Mouse (Mus musculus): ENCODE data around the gene 4930432K21Rik. TPM values are rescaled to one million over a fixed set of nuclear protein-coding genes. Genes with fewer than 3 reads are reported as not detected.

4930432K21Rik gene
- total and polyA plus RNA-seq, 2 experiments from 2014 or later: 2.2 to 5.7 TPM

DNA sequence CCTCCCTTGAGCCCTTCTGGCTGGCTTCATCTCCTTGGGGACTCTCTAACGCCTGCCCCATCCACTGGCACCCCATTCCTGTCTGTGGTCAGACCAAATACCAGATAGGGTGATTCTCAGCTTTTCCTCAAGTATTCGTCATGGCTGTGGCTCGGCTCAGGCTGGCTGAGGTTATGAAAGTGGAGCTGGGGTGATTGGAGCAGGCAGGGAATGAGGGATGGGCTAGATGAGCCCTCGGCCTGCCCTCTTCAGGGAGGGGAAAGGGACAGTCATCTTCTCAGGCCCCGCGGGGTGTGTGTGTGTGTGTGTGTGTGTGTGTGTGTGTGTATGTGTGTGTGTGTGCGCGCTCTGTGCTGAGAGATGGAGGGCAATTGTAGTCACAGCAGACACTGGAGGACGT, 22.2 kb upstream of the 4930432K21Rik start, which contains the start of gene Podnl1:
Podnl1 (plus strand) TSS at position 334 of the 400 bp plus-strand sequence.
- no peak within 1 kb of the TSS for H3K4me3 ChIP-seq (ENCODE audit: low read depth, low read length)
- H3K27me3 ChIP-seq (ENCODE audit: insufficient read depth, low read length): no peaks in the 10 kb centered on the region
- H3K36me3 ChIP-seq (ENCODE audit: insufficient read depth, low read length): no peaks in the 10 kb centered on the region
- no peak for TF ChIP-seq CTCF (IDR thresholded peaks at IDR 0.05)
- no peak within 1 kb of the TSS for H3K9ac ChIP-seq (replicated peaks; ENCODE audit: low read length, poor library complexity, severe bottlenecking)
- 48% methylated on average over 8 of the region's 9 CpGs for WGBS
- DNase-seq (ENCODE audit: low spot score) (peak; percentile 11), ATAC-seq (ENCODE audit: low FRiP score) (0 out of 2 replicates have a peak, but pooled peaks have one; percentile 26)
- no peak within 1 kb of the TSS for H3K4me2 ChIP-seq (ENCODE audit: low read depth, low read length, poor library complexity, severe bottlenecking)
- no peaks in the 10 kb centered on the region for H3K9me3 ChIP-seq (ENCODE audit: low read length)
- H3K4me1 ChIP-seq (ENCODE audit: insufficient read depth, low read length): 0 out of 2 replicates have a peak, but pooled peaks cover 1% of the 10 kb centered on the region
- H3K27ac ChIP-seq (ENCODE audit: low read depth, low read length): no peak within 1 kb of the TSS

DNA sequence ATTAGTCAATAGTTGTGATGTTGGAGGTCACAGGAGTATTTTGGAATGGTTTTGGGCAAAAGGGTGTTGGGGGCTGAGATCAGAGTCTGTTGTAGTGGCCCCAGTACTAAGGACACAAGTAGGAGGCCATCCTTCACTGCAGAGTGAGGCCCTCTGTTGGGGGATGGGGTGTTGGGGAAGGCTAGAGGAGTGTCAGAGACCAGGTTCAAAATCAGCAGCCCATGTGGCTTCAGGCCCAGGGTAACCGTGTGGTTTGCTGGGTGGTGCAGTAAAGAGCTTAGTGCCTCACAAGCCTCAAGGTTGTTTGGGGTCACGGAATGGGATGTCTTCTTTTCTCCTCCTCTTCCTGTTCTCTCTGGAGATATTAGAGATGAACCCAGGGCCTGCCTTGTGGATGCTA, 21.1 kb upstream of the 4930432K21Rik start:
- no peaks in the 10 kb centered on the region for H3K9me3 ChIP-seq (ENCODE audit: low read length)
- TF ChIP-seq CTCF (IDR thresholded peaks at IDR 0.05): no peak

DNA sequence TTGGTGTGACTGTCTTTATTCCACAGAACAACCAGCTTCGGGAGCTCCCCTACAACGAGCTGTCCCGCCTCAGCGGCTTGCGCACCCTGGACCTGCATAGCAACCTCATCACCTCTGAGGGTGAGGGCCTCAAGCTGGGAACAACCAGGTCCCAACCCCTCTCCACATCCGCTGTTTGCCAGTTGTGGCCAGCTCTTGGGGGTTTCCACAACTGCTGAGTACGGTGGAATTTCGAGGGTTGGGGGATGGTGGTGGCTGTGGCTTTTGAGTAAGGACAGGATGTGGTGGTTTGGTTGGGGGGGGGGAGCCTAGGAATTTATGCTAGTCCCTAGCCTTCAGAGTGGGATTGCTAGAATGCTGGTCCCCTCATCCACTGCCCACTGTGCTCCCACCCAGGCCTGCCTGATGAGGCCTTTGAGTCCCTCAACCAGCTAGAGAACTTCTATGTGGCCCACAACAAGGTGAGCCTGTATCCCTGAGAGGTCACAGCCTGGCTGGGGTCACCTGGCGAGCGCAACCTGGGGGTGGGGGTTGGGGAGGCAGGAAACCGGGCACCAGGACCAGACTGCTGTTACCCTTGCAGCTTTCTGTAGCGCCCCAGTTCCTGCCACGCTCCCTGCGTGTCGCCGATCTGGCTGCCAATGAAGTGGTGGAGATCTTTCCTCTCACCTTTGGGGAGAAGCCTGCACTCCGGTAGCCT, 20.5 kb upstream of the 4930432K21Rik start:
- Histone ChIP-seq H3K4me2 (ENCODE audit: low read depth, low read length, poor library complexity, severe bottlenecking) (no peak overlapping the region), H3K36me3 (ENCODE audit: insufficient read depth, low read length) (peaks cover 3% of the 10 kb centered on the region), H3K4me1 (ENCODE audit: insufficient read depth, low read length) (0 out of 2 replicates have a peak, but pooled peaks cover 4% of the 10 kb centered on the region), H3K9me3 (ENCODE audit: low read length) (no peaks in the 10 kb centered on the region), H3K9ac (replicated peaks; ENCODE audit: low read length, poor library complexity, severe bottlenecking) (no peak overlapping the region), H3K27ac (ENCODE audit: low read depth, low read length) (no peak overlapping the region), H3K4me3 (ENCODE audit: low read depth, low read length) (no peak overlapping the region), H3K27me3 (ENCODE audit: insufficient read depth, low read length) (no peaks in the 10 kb centered on the region)
- 68% methylated on average over 17 of the region's 17 CpGs for WGBS
- ATAC-seq (ENCODE audit: low FRiP score) (no peak), DNase-seq (ENCODE audit: low spot score) (no peak)
- no peak for TF ChIP-seq CTCF (IDR thresholded peaks at IDR 0.05)

More for the DNA sequence above, 21.1 kb upstream of the 4930432K21Rik start:
- no peak for DNase-seq (ENCODE audit: low spot score)
- Histone ChIP-seq H3K9ac (replicated peaks; ENCODE audit: low read length, poor library complexity, severe bottlenecking) (no peak overlapping the region), H3K4me3 (ENCODE audit: low read depth, low read length) (no peak overlapping the region), H3K27ac (ENCODE audit: low read depth, low read length) (no peak overlapping the region), H3K36me3 (ENCODE audit: insufficient read depth, low read length) (no peaks in the 10 kb centered on the region; the same call in 1 of the 2 replicates), H3K4me1 (ENCODE audit: insufficient read depth, low read length) (0 out of 2 replicates have a peak, but pooled peaks cover 4% of the 10 kb centered on the region), H3K27me3 (ENCODE audit: insufficient read depth, low read length) (no peaks in the 10 kb centered on the region), H3K4me2 (ENCODE audit: low read depth, low read length, poor library complexity, severe bottlenecking) (no peak overlapping the region)
- no peak for ATAC-seq (ENCODE audit: low FRiP score)
- 72% methylated on average over 2 of the region's 2 CpGs for WGBS

DNA sequence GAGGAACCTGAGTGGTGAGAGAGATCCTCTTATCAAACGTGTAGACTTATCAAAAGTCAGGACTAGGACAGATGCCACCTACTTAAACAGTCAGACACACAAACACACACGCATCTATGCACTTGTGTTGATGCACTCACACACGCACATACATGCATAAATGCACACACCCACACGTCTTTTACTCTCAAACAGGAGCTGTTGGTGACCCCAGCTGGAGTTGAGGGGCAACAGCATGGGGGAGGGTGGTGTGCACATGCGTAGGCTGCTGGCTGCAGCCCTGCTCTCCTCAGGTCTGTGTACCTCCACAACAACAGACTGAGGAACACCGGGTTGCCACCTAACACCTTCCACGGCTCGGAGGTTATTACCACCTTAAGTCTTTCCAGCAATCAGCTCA, 19.5 kb upstream of the 4930432K21Rik start:
- TF ChIP-seq CTCF (IDR thresholded peaks at IDR 0.05): no peak; the same call in 1 of the 2 replicates
- no peaks in the 10 kb centered on the region for H3K9me3 ChIP-seq (ENCODE audit: low read length)
- H3K4me1 ChIP-seq (ENCODE audit: insufficient read depth, low read length): 0 out of 2 replicates have a peak, but pooled peaks cover 4% of the 10 kb centered on the region
- peaks cover 12% of the 10 kb centered on the region for H3K36me3 ChIP-seq (ENCODE audit: insufficient read depth, low read length)
- H3K9ac ChIP-seq (replicated peaks; ENCODE audit: low read length, poor library complexity, severe bottlenecking): no peak overlapping the region
- no peak overlapping the region for H3K27ac ChIP-seq (ENCODE audit: low read depth, low read length)
- 69% methylated on average over 8 of the region's 8 CpGs for WGBS
- ATAC-seq (ENCODE audit: low FRiP score) (no peak), DNase-seq (ENCODE audit: low spot score) (peak; percentile 16)
- no peaks in the 10 kb centered on the region for H3K27me3 ChIP-seq (ENCODE audit: insufficient read depth, low read length)
- H3K4me3 ChIP-seq (ENCODE audit: low read depth, low read length): no peak overlapping the region
- H3K4me2 ChIP-seq (ENCODE audit: low read depth, low read length, poor library complexity, severe bottlenecking): no peak overlapping the region

DNA sequence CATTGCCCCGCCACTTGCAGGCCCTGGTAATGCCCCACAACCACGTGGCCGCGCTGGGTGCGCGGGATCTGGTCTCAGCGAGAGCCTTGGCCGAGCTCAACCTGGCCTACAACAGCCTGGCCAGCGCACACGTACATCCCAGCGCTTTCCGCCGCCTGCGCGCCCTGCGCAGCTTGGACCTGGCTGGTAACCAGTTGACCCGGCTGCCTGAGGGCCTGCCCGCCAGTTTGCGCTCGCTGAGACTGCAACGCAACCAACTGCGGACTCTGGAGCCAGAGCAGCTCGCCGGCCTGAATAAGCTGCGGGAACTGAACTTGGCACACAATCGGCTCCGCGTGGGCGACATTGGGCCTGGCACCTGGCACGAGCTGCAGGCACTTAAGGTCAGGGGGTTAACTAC, 17.0 kb upstream of the 4930432K21Rik start:
- H3K27ac ChIP-seq (ENCODE audit: low read depth, low read length): no peak overlapping the region
- no peak for TF ChIP-seq CTCF (IDR thresholded peaks at IDR 0.05)
- peak; percentile 25 for DNase-seq (ENCODE audit: low spot score)
- H3K27me3 ChIP-seq (ENCODE audit: insufficient read depth, low read length): no peaks in the 10 kb centered on the region
- no peak overlapping the region for H3K9ac ChIP-seq (replicated peaks; ENCODE audit: low read length, poor library complexity, severe bottlenecking)
- H3K4me3 ChIP-seq (ENCODE audit: low read depth, low read length): no peak overlapping the region
- 0 out of 2 replicates have a peak, but pooled peaks cover 4% of the 10 kb centered on the region for H3K4me1 ChIP-seq (ENCODE audit: insufficient read depth, low read length)
- H3K9me3 ChIP-seq (ENCODE audit: low read length): no peaks in the 10 kb centered on the region
- ATAC-seq (ENCODE audit: low FRiP score): 0 out of 2 replicates have a peak, but pooled peaks have one; percentile 32
- H3K36me3 ChIP-seq (ENCODE audit: insufficient read depth, low read length): peaks cover 37% of the 10 kb centered on the region
- 50% methylated on average over 30 of the region's 30 CpGs for WGBS
- H3K4me2 ChIP-seq (ENCODE audit: low read depth, low read length, poor library complexity, severe bottlenecking): no peak overlapping the region

DNA sequence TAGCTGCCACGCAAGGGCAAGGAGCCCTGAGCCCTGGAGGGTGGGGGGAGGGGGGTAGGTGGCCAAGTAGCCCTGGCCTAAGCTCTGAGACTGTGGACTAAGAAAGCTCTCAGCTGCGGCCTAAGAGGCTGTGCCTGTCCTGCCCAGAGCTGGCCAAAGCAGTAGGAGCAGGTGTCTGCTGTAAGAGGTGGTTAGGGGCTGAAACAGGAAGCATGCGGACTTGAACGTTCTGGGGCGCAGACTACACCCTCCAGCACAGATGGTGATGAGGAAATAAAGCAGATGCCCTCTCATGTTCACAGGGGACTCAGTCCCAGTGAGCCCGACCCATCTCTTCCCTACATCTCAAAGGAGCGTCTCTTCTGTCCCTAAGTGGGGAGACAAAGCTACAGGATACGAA, 15.6 kb upstream of the 4930432K21Rik start:
- Histone ChIP-seq H3K9me3 (ENCODE audit: low read length) (no peaks in the 10 kb centered on the region), H3K27me3 (ENCODE audit: insufficient read depth, low read length) (no peaks in the 10 kb centered on the region), H3K4me1 (ENCODE audit: insufficient read depth, low read length) (0 out of 2 replicates have a peak, but pooled peaks cover 4% of the 10 kb centered on the region), H3K4me2 (ENCODE audit: low read depth, low read length, poor library complexity, severe bottlenecking) (no peak overlapping the region), H3K4me3 (ENCODE audit: low read depth, low read length) (no peak overlapping the region), H3K27ac (ENCODE audit: low read depth, low read length) (no peak overlapping the region), H3K9ac (replicated peaks; ENCODE audit: low read length, poor library complexity, severe bottlenecking) (no peak overlapping the region), H3K36me3 (ENCODE audit: insufficient read depth, low read length) (peaks cover 51% of the 10 kb centered on the region)
- no peak for TF ChIP-seq CTCF (IDR thresholded peaks at IDR 0.05)
- ATAC-seq (ENCODE audit: low FRiP score): 0 out of 2 replicates have a peak, but pooled peaks have one; percentile 14
- DNase-seq (ENCODE audit: low spot score): no peak
- WGBS: 85% methylated on average over 8 of the region's 8 CpGs

Measured in midbrain, postnatal 0 days (tissue).